Mouse (Mus musculus) cerebellum, adult 18-20 months (tissue): ENCODE results near the gene Syn2.
"Not testable (repeated sequence)": the region's sequence is repeated elsewhere in the genome, so short reads cannot be mapped to it uniquely, and the experiment has no call there.

Experiments used
- DNase-seq, 2 experiments: peaks; one replicate each; pipeline ENCODE4 v3.0.0; 2021

The Syn2 gene

DNA sequence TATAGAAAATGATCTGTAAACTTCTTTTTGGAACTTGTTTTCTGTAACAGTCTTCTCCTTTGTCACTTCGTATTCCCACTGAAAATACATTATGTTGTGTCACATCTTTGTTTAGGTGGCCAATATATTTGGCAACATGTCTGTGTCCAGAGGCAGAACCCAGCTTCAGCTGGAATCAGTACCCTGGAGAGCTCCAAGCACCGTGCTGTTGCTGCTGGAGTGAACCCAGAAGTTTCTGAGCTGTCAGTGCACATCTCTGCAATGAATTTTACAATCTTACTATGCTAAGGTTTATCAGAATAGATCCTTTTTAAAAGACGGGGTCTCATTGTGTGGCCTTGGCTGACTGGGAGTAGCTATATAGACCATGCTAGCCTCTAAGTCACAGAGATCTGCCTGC is 44.1 kb downstream of the Syn2 start:
- no peak for DNase-seq

DNA sequence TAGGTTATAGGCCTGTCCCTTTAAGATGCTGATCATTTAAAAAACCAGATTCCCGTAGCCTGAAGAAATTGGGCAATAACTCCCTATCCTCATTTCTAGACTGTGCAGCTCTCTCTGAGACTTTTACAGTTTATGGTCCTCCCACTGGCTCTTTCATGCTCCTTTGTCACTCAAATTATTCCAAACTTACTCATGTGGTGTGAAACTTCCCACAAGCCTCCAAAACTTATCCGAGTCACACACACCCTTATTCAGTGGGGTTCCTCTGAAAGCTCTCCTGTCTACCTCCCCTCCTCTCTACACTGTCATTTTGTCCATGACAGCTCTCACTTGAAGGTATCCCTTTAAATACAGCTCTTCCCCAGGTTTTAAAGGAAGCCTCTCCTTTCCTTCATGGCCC is 46.4 kb downstream of the Syn2 start:
- DNase-seq: no peak

DNA sequence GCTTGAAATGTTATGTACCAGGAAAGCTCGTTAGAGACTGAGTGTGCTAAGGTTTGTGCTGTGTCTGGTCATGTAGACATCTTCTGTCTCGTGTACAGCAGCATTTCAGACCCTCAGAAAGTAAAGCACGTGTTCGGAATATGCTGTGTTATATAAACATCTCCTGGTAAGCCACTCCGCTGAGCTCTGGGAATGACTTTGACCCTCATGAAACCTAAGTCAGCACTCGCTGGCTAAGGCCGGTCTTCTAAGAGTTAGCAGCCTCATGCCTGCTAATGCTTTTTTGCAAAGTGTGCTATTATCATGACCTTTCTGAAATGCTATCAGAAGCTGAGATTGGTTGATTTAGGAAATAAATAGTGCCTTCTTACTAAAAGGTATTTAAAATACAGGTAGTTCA is 56.4 kb downstream of the Syn2 start:
- no peak for DNase-seq

DNA sequence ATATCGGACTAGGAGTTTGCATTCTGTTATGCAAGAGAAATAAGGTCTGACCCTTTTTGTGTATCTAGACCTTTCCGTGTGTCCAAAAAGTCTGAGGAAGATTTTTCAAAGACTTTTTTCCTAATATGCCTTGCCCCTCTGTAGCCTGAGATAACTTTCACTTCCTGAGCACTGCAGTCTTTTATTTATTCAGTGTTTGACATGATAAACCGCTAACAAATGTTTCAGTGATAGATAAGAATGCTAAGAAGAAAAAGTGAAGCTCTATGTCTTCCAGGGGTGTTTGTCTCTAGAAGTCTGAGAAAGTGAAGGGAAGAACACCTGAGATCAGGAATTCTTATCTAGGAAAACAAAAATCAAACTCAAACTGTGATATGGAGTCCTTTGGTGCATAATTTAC is 66.1 kb downstream of the Syn2 start:
- no peak for DNase-seq

DNA sequence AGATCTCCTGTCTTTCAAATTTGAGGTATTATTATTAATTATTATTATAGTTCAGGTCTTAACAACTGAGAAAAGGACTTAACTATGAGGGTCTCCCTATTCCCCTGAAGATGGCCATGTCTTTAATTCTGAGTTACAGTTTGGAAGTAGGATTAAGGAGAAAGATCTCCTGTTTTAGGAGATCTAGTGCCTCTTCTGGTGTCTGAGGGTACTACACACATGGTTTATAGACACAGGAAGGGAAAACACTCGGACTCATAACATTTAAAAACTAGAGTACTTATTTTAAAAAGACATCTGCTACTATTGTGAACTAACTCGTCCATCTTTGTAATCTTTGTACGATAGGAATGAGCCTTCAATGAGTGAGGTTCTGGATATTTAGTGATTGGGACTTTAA is 68.3 kb downstream of the Syn2 start:
- no peak for DNase-seq

DNA sequence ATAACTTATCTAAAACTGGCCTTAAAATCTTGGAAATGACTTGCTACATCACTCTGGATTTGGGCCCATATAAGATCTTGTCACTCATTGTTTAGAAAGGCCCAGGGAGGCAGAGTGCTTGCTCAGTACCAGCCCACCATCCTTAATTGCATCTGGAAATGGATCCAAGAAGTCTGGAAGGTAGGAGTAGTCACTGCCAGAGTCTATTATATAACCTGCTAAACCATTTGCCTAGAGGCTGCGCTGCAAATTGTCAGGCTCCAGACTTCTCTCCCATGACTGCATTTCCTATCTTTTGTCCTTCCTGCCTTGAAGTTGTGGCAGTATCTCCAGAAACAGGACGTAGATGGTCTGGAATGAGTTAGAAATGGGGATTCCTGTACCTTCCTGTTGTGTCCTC is 75.5 kb downstream of the Syn2 start:
- no peak for DNase-seq

DNA sequence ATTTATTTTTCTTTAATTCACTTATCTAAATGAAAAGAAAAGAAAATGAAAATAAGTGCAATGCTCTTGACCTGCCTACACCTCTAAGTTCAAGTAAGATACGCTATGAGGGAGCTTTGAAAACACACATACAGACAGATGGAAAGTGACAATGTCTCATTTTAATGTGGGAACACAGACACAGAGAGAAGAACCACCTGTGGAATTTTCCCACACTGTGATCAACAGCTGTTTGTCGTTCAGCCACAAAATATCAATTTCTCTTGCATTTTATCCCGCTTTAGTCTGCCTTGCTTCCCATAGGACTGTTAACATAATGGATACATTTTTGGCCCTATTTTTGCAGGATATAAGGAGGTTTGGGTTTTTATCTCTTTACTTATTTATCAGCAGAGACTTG is 76.1 kb downstream of the Syn2 start:
- no peak for DNase-seq

DNA sequence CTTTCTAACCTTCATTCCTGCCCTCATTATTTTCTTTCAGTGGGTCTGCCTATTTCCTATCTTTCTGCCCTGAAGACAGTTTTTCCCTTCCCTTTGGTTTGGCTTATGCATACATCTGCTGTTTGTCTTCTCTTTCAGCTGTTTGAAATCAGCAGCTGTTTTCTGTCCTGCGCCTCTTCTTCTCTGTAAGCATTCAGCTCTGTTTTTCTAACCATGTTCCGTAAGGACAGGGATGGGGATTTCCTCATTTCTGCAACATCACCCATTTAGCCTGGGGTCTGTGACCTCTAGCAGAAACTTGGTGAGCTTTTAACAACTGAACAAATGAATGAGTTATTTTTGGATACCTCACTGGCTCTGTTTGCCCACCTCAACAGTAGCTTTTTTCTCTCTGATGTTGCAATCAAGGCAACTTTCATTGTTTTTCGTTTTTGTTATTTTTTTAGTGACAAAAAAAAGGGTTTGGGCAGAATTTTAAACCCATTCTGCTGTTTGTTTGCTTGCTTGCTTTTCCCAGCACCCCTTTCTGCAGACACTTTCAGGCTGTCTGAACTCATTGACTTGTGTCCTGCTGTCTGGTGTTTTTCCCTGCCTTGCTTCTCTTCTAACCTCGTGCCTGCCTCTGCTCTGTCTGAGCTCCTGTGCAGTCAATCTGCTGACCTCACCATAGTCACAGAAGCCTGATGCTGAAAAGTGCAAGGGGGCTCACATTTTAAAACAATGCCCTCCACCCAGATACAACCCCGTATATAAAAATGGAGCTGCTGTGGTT is 77.6 kb downstream of the Syn2 start:
- no peak for DNase-seq

DNA sequence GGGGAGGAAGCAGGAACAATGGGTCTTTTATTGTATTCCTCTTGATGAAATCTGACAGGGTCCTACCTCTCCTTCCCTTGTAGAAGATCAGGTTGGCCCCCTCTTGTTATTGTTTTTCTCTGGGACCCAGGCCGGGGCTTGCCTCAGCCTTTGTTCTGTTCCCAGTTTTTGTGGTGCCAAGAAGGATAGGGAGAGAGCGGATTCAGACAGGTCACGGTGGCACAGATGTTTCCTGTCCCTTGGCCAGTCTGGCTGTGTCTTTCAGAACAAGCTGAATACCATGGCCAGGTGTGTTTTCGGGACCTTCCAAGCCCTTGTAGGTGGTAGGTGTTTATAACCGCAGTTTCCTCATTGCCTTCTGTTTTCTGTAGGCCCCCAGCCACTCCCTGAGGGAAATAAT is 78.4 kb downstream of the Syn2 start:
- no peak for DNase-seq

DNA sequence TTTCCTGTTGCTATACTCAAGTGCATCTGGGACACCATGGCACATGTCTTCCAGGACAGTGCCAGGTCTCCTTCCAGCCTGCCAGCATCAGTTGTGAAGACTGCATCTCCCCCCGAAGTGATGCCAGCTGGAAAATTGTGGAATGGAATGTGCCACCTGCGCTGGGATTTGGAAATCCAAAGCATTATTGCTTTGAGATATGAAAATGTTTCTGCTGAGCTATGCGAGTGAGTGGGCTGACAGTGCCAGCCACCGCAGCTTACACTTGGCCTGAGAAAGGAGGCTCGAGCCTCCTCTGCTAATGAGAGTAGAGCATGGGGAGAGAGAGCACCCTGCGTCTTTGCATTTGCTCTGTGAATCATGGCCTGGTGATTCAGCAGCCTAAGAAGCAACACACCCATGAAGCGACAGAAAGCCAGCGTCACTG is 86.5 kb downstream of the Syn2 start:
- peak; percentile 62 to 71 for DNase-seq

DNA sequence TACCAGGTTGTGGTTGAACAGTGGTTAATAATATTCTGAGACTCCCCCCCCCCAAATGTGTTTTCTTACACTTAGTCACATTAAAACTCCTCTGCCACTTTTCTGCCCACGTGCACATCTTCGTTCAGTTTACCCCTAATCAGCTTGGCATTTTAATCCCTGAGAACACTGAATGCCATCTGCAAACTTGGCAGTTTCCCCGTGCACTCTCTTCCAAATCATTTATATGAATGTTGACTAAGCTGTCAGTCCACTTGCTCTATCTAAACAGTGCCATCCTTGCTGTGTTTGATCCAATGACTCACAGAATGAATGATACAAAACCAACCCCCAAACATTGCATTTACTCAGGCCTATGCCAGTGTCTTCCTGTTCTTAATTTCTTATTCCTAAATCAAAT is 90.8 kb downstream of the Syn2 start:
- peak; percentile 81 to 87 for DNase-seq

DNA sequence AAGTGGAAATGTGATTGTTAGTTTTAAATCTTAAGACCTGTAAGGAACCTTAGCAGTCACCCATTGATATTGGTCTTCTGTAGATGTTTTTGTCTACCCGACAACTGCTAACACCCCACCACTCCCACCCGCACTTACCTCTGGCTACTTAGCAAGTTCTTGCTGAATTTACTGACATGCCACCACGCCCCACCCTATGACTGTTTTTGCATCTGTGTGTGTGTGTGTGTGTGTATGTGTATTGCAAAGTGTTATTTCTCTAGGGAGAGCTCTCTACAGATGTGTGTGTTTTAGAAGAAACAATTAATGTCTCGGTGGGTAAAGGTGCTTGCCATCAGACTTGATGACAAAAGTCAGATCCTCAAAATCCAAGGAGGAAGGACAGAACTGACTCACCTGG is 92.3 kb downstream of the Syn2 start, which contains the start of gene Gm17482:
TSS of gene Gm17482 (plus strand) at position 301 of the 400 bp plus-strand sequence.
- DNase-seq: no peak

DNA sequence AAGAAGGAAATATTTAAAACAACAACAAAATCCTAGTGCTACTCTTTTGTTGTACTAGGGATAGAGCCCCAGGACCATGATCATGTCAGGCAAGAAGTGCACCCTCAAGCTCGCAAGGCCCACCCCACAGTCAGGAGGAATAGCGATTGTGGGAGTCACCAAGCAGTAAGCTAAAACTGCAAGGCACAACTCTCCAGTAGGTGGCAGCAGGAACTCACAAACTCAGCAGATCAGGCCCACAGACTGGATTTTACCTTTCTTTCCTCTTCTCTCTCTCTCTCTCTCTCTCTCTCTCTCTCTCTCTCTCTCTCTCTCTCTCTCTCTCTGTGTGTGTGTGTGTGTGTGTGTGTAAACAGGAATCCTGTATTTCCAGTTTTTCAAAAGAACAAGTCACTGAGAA is 92.8 kb downstream of the Syn2 start:
- peak; percentile 85 to 89 for DNase-seq

DNA sequence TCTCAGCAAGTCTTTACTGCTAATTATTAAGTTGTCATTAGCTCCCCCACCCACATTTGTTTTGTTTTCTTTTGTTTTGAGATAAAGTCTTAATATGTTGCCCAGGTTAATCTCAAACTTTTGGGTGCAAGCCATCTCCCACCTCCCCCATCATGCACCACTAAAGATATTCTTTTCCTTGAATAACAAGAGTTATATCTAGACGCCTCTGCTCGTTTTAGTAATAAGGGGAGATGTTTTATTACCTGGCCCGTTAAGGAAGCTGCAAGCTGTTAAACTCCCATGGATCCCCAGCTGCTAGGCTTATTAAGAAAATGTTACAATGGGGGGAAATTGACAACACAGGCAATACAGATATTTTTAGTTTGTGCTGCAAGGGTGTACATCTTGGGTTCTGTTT is 95.9 kb downstream of the Syn2 start:
- DNase-seq: no peak

DNA sequence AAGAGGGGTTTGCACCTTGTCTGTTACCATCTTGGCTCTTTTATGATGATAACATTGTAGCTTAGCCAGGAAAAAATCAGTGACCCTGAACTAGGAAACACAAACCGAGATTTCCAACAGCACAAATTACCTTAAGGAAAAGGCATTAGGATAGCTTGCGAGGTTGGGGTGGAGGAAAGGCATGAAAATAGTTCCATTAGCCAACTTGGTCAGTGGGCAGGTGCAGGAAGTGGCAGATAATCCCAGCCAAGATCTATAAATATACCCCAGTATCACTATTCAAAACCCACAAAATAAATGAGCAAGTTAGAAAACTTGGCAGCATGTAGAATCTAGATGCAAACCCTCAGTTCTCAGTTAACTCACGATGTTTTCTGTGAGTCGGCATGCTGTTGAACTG is 97.1 kb downstream of the Syn2 start:
- no peak for DNase-seq

DNA sequence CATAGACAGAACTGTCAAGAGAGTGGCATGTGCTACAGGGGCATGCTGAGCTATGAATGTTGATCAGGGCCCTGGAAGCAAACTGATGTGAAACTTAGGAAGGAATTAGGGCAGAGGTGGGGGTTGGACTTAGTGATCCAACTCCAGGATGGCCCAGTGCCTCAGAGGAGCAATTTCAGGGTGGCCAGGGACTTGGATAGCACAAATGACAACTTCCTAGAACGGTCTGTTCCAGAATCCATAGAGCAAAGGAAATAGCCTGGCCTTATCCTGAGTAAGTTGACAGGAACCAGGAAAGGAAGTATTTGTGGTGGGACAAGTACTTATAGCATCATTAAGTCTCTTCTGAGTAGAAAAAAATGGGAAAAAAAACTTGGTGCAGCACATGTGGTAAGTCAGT is 97.9 kb downstream of the Syn2 start:
- DNase-seq: no peak

DNA sequence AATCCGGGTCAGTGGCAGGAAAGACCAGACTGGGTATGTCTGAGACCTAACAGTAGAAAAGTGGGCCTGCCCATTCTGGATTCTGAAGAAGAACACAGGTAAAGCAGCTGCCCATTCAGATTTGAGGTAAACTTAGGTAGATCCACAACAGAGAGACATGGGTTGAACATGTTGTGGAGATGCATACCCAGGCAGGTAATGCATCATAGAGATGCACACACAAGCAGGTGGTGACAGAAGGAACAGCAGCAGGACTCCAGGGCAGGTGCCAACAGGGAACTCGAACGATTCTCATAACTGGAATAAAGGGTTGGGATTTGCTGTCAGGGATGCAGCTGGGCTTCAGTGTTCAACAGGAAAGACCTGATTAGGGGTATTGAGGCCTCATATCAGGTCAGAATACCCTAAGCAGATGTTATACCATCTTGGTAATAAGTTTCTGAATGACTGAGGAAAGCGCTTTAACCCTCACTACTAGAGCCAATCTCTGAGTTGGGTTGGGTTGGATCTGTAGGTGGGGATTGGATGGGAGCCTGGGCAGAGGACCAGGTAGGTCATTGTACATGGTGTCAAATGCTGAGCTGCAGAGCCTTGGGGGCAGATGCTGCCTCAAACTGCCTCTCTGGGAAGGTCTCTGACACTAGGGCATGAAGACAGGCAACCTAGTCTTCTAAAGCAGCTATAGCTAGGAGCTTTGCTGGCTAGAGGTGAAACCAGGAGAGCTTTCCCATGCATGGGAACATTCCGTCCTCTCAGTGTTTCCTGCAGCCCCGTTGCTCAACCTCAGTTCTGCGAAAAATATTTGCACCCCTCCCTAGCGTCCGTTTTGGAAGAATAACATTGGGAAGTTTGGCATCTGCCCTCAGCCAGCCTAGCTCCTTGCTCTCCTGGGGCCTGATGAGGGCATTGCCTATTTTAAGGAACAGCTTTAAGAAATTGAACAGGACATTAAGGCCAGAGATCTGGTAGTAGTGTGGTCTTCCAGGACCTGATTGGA is 103.6 kb downstream of the Syn2 start:
- peak; percentile 93 to 95 for DNase-seq

DNA sequence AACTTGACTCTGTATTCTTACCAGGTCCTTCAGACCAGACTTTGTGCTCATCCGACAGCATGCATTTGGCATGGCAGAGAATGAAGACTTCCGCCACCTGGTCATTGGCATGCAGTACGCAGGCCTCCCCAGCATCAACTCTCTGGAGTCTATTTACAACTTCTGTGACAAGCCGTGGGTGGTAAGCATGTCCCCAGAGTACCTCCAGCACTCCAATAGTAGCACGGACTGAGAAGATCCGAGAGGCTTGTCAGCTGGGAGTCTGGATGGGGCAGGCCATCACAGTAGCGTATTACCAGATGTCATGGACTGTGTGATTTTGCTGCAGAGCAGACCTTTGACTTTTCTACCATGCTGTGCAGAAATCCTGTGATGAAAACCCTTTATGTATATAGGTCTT is 104.6 kb downstream of the Syn2 start:
- DNase-seq: no peak

DNA sequence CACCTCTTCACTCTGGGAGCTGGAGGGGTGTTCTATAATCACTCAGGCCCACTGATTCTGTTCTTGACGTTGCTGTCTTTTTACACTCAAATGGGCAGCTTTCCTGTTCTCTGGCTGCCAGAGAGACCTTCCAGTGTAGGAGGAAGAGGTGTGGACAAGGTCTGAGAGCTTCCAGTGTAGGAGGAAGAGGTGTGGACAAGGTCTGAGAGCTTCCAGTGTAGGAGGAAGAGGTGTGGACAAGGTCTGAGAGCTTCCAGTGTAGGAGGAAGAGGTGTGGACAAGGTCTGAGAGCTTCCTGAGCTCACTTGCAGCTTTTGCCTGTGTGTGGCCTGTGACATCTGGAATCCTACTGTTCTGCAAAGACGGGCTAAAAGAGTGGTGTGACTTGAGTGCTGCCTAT is 105.7 kb downstream of the Syn2 start:
- DNase-seq: not testable (repeated sequence)

DNA sequence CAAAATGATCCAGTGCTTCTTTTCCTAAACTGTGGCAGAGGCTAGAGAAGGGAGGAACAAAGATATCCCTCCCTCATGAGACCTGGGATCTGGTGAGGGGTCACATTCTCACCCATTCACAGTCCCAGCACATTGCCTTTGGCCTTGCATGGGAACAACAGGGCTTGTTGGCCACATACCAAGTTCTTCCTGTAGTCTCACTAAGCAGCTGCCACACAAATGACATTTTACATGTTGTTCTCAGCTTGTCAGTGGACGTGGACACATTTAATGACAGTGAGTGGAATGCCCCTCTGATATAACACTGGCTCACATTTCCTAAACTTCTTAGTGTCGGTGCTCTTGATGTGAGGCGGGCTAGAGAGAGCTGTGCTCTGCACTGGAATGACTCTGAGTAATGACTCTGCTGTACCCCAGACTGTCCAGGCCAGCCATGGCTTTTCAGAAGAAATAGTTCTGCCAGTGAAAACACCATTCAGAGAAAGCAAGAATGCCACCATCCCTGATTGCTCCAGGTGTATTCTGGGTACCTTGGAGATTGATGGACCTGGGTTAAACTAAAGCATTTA is 106.5 kb downstream of the Syn2 start:
- no peak for DNase-seq

DNA sequence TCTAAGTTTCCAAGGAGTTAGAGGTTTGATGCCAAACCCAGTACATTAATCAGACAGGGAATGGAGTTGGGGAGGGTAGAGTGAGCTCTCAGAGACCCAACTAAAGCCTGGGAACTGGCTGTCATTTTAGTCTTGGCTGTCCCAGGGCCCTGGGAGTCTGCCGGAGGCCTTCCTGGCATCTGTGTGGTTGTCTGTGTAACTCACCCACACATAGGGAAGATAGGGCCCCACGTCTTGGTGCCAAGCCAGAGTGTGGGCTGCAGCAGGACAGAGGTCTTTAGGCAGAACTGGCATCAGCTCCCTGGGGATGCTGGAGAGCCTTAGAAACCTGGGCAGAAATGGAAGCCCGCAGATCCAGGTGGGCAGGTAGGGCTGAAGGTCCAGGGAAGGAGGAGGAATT is 107.2 kb downstream of the Syn2 start:
- DNase-seq: no peak

DNA sequence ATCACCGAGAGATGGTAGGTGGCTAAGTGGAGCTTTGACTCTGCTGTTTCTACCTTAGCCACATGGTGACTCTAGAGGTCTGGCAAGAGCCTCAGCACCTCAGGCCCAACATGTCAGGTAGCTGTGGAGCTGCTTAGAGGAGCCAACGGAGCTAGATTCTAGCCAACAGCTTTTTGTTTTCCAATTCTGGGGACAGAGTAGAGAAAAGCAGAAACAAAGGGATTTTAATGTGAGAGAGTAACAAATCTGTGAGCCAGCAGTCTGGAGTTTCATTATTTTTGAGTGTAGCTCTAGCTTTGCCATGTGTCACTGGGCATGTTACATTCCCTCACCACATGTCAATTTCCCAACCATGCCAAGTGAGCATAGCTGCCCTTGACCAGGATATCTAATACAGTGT is 109.5 kb downstream of the Syn2 start:
- peak; percentile 65 to 77 for DNase-seq

DNA sequence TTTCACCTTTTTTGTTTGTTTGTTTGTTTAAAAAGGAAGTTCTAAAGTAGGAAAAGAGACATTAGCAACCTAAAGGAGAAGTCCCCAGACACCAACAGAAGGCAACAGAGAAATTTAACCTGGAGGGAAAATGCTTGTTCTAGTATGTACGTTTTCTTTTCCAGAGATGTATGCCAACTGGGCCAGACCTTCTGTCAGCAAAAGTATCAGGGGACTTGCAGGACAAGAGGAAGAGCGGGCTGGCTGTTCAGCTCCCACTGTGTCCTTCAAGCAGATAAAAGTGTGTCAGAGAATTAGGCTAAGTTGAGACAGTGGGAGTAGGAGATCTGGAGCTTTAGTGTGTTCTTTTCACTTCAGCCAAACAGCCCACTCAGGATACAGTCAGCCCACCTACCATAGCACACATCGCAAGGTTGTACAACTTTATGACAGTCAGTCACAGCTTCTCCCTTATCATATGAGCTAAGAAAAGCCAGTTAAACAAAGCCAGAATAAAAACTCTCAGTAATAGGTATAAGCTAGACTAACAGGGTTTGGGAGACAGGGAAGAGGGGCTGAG is 110.9 kb downstream of the Syn2 start:
- peak; percentile 58 to 66 for DNase-seq
